Mouse (Mus musculus): Measurements from ENCODE around the gene Prkci. TPM values are rescaled to one million over a fixed set of nuclear protein-coding genes. Genes with fewer than 3 reads are reported as not detected.
A peak's percentile ranks its signal among the peaks of the same experiment; 100 is the strongest.

The Prkci gene
- total RNA-seq, 2 experiments from 2014 or later: 56.8 to 59.5 TPM

GRCm38 (mm10) chr3:30993066-30993573 lies 2.4 kb upstream of the Prkci start:
- DNase-seq (ENCODE audit: low spot score in 2 of 2): no peak

GRCm38 (mm10) chr3:30994859-30995258 lies 688 bp upstream of the Prkci start:
- no peak for DNase-seq (ENCODE audit: low spot score in 2 of 2)

- DNase-seq (ENCODE audit: low spot score in 2 of 2): peak in 1 of 2 experiments; percentile 40
Observed at GRCm38 (mm10) chr3:30995899-30996687, 546 bp downstream of the Prkci start.

GRCm38 (mm10) chr3:30996688-30997014 lies 1.1 kb downstream of the Prkci start:
- DNase-seq (ENCODE audit: low spot score in 2 of 2): no peak

GRCm38 (mm10) chr3:30999401-31000017 lies 4.0 kb downstream of the Prkci start:
- DNase-seq (ENCODE audit: low spot score in 2 of 2): no peak

GRCm38 (mm10) chr3:31000018-31000407 lies 4.5 kb downstream of the Prkci start:
- DNase-seq (ENCODE audit: low spot score in 2 of 2): no peak

GRCm38 (mm10) chr3:31001048-31001676 lies 5.6 kb downstream of the Prkci start:
- DNase-seq (ENCODE audit: low spot score in 2 of 2): no peak

GRCm38 (mm10) chr3:31004320-31005209 lies 9.0 kb downstream of the Prkci start:
- DNase-seq (ENCODE audit: low spot score in 2 of 2): no peak

GRCm38 (mm10) chr3:31014374-31014773 lies 18.8 kb downstream of the Prkci start:
- DNase-seq (ENCODE audit: low spot score in 2 of 2): no peak

GRCm38 (mm10) chr3:31015682-31016443 lies 20.3 kb downstream of the Prkci start:
- no peak for DNase-seq (ENCODE audit: low spot score in 2 of 2)

GRCm38 (mm10) chr3:31016594-31017196 lies 21.1 kb downstream of the Prkci start:
- DNase-seq (ENCODE audit: low spot score in 2 of 2): no peak

GRCm38 (mm10) chr3:31017652-31018051 lies 22.1 kb downstream of the Prkci start:
- no peak for DNase-seq (ENCODE audit: low spot score in 2 of 2)

GRCm38 (mm10) chr3:31019287-31019686 lies 23.7 kb downstream of the Prkci start:
- no peak for DNase-seq (ENCODE audit: low spot score in 2 of 2)

- DNase-seq (ENCODE audit: low spot score in 2 of 2): no peak
Observed at GRCm38 (mm10) chr3:31019793-31020447, 24.4 kb downstream of the Prkci start.

GRCm38 (mm10) chr3:31020656-31021055 lies 25.1 kb downstream of the Prkci start:
- no peak for DNase-seq (ENCODE audit: low spot score in 2 of 2)

GRCm38 (mm10) chr3:31022895-31023436 lies 27.4 kb downstream of the Prkci start:
- no peak for DNase-seq (ENCODE audit: low spot score in 2 of 2)

GRCm38 (mm10) chr3:31027718-31028117 lies 32.2 kb downstream of the Prkci start:
- DNase-seq (ENCODE audit: low spot score in 2 of 2): no peak

- no peak for DNase-seq (ENCODE audit: low spot score in 2 of 2)
Observed at GRCm38 (mm10) chr3:31031621-31032020, 36.1 kb downstream of the Prkci start.

- no peak for DNase-seq (ENCODE audit: low spot score in 2 of 2)
Observed at GRCm38 (mm10) chr3:31033644-31034043, 38.1 kb downstream of the Prkci start.
